Mouse (Mus musculus) heart, embryonic 11.5 days (tissue): ENCODE data around the gene Tmem119. TPM values are rescaled to one million over a fixed set of nuclear protein-coding genes. Genes with fewer than 3 reads are reported as not detected.

ENCODE experiments used
- ATAC-seq: fragments of 200-750 bp; cut with Nextera tagmentation; replicated peaks from 2 replicates; pipeline ENCODE4 v1.8.0; 2017; ENCODE audit warnings: moderate library complexity; ENCODE audit not compliant: insufficient number of reproducible peaks, low FRiP score, low TSS enrichment
- H3K27ac ChIP-seq: fragments of 300-500 bp; sonication (generic); 2 replicates; pipeline ENCODE4 v1.5.1; 2014; ENCODE audit warnings: mild to moderate bottlenecking, low read depth, low read length
- H3K27me3 ChIP-seq: fragments of 300-500 bp; sonication (generic); 2 replicates; pipeline ENCODE4 v1.6.1; 2014; ENCODE audit warnings: mild to moderate bottlenecking, low read length, mixed read lengths; ENCODE audit not compliant: control insufficient read depth, insufficient read depth
- H3K36me3 ChIP-seq: fragments of 300-500 bp; sonication (generic); 2 replicates; pipeline ENCODE4 v1.6.1; 2014; ENCODE audit warnings: mild to moderate bottlenecking, low read length, moderate library complexity, mixed read lengths; ENCODE audit not compliant: control insufficient read depth, insufficient read depth
- H3K4me1 ChIP-seq: fragments of 300-500 bp; sonication (generic); 2 replicates; pipeline ENCODE4 v1.6.1; 2014; ENCODE audit warnings: low read length; ENCODE audit not compliant: control insufficient read depth, insufficient read depth
- H3K4me2 ChIP-seq: fragments of 300-500 bp; sonication (generic); 2 replicates; pipeline ENCODE4 v1.6.1; 2014; ENCODE audit warnings: mild to moderate bottlenecking, moderate library complexity
- H3K4me3 ChIP-seq: fragments of 300-500 bp; sonication (generic); 2 replicates; pipeline ENCODE4 v1.5.1; 2014; ENCODE audit warnings: low read depth, low read length
- H3K9ac ChIP-seq: fragments of 300-500 bp; sonication (generic); 2 replicates; pipeline ENCODE4 v1.6.1; 2014; ENCODE audit warnings: mild to moderate bottlenecking, low read depth, low read length, moderate library complexity
- H3K9me3 ChIP-seq: fragments of 300-500 bp; sonication (generic); replicated peaks from 2 replicates; pipeline ENCODE4 v1.6.1; 2016; ENCODE audit warnings: low read length; ENCODE audit not compliant: control insufficient read depth
- WGBS: fragments of 180-500 bp; shearing (Covaris S2); extraction: QIAGEN DNeasy Blood & Tissue Kit; methylation state at CpG from one replicate; pipeline ENCODE4 v1.1.7; 2014; ENCODE audit not compliant: insufficient replicate concordance; 5-methylcytosine and 5-hydroxymethylcytosine counted together
- polyA plus RNA-seq: library from polyadenylated mRNA; unstranded; fragments of >200 nt; fragmentation: Nextera tagmentation; extraction: Ambion mirVana; gene quantifications from 2 replicates; pipeline ENCODE4 v1.2.1, GENCODE M21; 2014

Gene Tmem119
- polyA plus RNA-seq, 1 experiment from 2014 or later = 11.7 TPM

DNA sequence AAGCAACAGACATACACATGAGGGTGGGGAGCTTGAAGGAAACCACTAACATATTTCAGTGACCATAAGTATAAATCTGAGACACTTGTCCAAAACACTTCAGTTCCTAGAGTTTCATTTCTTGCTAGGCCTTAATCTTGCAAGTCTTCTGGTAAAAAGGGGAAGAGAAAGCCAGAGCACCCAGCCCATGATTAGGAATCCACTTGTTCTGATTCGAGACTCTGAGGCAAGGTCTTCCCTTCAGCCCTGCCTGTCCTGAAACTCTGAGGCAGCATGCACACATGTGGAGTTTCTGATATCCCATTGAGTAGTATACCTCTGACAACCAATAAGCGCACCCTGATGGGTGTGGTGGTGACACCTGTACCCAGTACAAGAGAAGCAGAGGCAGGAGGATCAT, 38.7 kb downstream of the Tmem119 start:
- H3K9me3 ChIP-seq = no peaks in the 10 kb centered on the region
- no peak overlapping the region for H3K4me3 ChIP-seq
- ATAC-seq = no peak
- H3K36me3 ChIP-seq = peaks cover 43% of the 10 kb centered on the region
- 93% methylated on average over 2 of the region's 2 CpGs for WGBS
- H3K4me2 ChIP-seq = no peak overlapping the region
- H3K27me3 ChIP-seq = no peaks in the 10 kb centered on the region
- no peaks in the 10 kb centered on the region for H3K4me1 ChIP-seq
- H3K9ac ChIP-seq = no peak overlapping the region
- no peak overlapping the region for H3K27ac ChIP-seq

DNA sequence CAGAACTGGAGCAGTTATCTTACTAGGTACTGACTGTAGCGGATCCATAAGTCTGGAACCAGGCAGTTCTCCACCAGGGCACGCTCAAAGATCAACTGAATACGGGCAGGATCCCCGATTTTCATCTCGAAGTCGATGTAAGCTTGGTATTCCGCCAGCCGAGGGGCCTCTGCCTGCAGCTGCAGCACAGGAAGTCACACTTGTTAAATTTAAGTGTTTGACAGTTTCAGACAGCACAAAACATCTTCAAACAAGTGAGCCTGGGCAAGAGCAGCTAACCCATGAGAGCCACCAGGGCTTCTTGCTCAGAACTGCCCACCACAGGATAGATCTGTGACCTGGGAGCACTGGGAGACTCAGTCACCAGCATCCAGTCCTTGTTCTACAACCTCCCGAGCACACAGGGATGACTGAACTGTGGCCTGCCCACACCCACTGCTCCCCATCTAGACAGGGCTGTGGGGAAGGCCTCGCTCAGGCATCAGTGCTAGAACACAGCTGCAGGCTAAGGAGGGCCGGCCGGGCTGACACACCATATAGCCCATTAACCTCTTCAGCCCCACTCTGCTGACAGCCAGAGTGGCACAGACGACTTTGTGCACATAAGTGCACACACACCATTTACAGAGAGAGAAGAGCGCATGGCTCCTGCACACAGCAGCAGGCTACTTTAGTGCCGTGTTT, 44.8 kb downstream of the Tmem119 start:
- H3K27ac ChIP-seq = no peak overlapping the region
- no peak overlapping the region for H3K4me2 ChIP-seq
- ATAC-seq = no peak
- peaks cover 64% of the 10 kb centered on the region for H3K36me3 ChIP-seq
- H3K4me1 ChIP-seq = no peaks in the 10 kb centered on the region
- no peaks in the 10 kb centered on the region for H3K9me3 ChIP-seq
- no peaks in the 10 kb centered on the region for H3K27me3 ChIP-seq
- 83% methylated on average over 15 of the region's 15 CpGs for WGBS
- H3K4me3 ChIP-seq = no peak overlapping the region
- H3K9ac ChIP-seq = no peak overlapping the region

DNA sequence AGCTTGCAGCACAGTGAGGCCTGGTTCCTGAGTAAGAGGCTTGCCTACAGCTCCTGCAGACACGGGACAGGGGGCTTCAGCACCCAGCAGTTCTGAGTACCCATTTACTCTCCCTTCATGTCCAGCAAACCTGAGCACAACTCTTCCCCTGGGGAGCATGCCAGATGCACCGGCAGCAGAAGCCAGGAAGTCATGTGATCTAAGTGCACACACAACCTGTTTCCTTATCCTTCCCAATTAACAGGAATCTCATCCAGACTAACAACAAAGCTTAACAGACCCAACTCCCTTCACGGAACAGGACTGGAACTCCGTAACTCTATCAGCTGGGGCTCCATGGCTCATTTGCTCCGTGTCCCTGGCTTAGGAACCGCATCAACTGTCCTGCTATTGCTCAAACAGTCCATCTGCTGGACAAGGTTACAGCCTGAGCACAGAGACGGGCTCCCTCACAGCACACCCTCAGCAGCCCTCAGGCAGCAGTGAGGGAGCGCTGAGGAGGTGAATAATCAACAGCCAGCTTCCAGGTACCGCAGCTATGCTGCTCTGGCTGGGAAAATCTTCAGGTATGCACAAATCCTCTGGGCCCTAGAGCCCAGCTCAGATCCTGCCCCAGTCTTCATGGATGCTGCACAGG, 48.7 kb downstream of the Tmem119 start:
- Histone ChIP-seq H3K27ac (no peak overlapping the region), H3K9me3 (no peaks in the 10 kb centered on the region), H3K9ac (no peak overlapping the region), H3K4me3 (no peak overlapping the region), H3K36me3 (peaks cover 73% of the 10 kb centered on the region), H3K4me2 (no peak overlapping the region), H3K27me3 (no peaks in the 10 kb centered on the region), H3K4me1 (no peaks in the 10 kb centered on the region)
- ATAC-seq = no peak
- WGBS = 88% methylated on average over 9 of the region's 9 CpGs

DNA sequence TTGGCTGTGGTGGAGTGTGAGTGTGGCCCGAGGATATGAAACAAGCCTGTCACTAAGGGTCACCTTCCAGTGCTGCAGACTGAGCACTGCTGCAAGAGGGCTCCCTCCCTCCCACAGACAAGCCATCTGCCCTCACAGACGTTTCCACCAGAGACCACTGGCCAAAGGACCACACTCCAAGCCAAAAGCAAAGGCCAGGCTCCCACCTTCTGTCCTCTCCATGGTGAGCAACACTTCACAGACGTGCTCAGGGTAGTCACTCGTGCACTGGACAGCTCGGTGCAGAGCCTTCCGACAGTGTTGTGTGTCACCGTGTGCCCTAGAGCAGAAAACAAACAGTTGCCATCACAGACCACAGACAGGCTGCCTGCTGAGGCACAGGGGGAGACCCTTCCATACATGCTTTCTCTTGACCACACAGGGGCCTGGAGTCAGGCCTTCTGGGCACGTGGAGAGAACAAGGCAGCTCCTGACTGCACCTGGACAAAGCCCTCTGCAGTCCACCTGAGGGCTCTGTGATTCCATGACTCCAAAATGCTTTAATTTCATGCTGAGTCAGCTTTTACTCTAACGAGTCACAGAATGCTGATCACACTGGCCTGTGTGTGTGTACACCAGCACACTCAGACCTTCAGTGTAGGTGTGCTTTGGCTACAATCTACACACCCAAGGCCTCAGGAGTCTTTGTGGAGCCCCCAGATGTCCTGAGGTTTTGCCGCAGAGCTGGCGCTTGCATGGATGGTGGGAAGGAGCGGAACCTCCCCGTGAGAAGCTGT, 51.6 kb downstream of the Tmem119 start:
- no peak overlapping the region for H3K9ac ChIP-seq
- ATAC-seq = no peak
- no peaks in the 10 kb centered on the region for H3K9me3 ChIP-seq
- no peaks in the 10 kb centered on the region for H3K4me1 ChIP-seq
- H3K4me3 ChIP-seq = no peak overlapping the region
- WGBS = 94% methylated on average over 13 of the region's 13 CpGs
- H3K36me3 ChIP-seq = peaks cover 82% of the 10 kb centered on the region
- H3K27ac ChIP-seq = no peak overlapping the region
- no peaks in the 10 kb centered on the region for H3K27me3 ChIP-seq
- H3K4me2 ChIP-seq = no peak overlapping the region

DNA sequence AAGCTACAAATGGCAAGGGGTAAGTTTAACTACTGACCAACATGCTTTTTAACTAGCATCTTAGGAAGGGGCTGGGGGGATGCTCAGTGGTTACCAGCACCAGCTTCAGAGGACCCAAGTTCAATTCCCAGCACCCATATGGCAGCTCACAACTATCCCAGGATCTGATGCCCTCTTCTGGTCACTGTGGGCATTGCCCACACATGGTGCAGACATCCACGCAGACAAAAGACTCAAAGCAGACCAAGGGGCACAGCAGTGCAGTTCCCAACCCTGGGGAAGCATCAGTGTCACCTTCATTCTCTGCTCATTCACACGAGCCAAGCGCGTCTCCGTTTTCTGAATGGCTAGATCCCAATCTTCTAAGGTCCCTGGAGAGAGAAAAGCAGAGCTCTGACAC, 52.7 kb downstream of the Tmem119 start:
- H3K27ac ChIP-seq = no peak overlapping the region
- 96% methylated on average over 5 of the region's 5 CpGs for WGBS
- no peaks in the 10 kb centered on the region for H3K27me3 ChIP-seq
- no peak overlapping the region for H3K4me2 ChIP-seq
- H3K9ac ChIP-seq = no peak overlapping the region
- no peak overlapping the region for H3K4me3 ChIP-seq
- no peaks in the 10 kb centered on the region for H3K4me1 ChIP-seq
- no peak for ATAC-seq
- peaks cover 83% of the 10 kb centered on the region for H3K36me3 ChIP-seq
- H3K9me3 ChIP-seq = no peaks in the 10 kb centered on the region

Other genes starting within 250 kb of the Tmem119 start
- gene Cmklr1, start 150.1 kb downstream of the Tmem119 start, polyA plus RNA-seq = 1.7 and 1.8 TPM in 2 replicates
- not detected in 2 replicates for gene 1700069L16Rik, start 75.7 kb downstream of the Tmem119 start, polyA plus RNA-seq
- gene Ficd, start 64.7 kb downstream of the Tmem119 start, polyA plus RNA-seq = 2.8 and 4.1 TPM in 2 replicates
- gene Sart3, start 28.0 kb downstream of the Tmem119 start, polyA plus RNA-seq = 31.6 and 35.3 TPM in 2 replicates
- 104 and 106 TPM in 2 replicates for gene Iscu, start 27.8 kb downstream of the Tmem119 start, polyA plus RNA-seq
- 0.97 and 1.5 TPM in 2 replicates for gene Selplg, start 32.1 kb upstream of the Tmem119 start, polyA plus RNA-seq
- 113 and 140 TPM in 2 replicates for gene Coro1c, start 108.2 kb upstream of the Tmem119 start, polyA plus RNA-seq
- 18.2 and 35.8 TPM in 2 replicates for gene Ssh1, start 193.4 kb upstream of the Tmem119 start, polyA plus RNA-seq
- gene Dao, start 203.2 kb upstream of the Tmem119 start, polyA plus RNA-seq = not detected in 2 replicates